Mouse (Mus musculus) midbrain, embryonic 14.5 days (tissue): ENCODE results near the gene 6430571L13Rik. TPM values are rescaled to one million over a fixed set of nuclear protein-coding genes. Genes with fewer than 3 reads are reported as not detected.

ENCODE experiments used
- ATAC-seq: fragments of 200-750 bp; cut with Nextera tagmentation; 2 replicates; pipeline ENCODE4 v1.8.0; 2017; ENCODE audit warnings: moderate number of reproducible peaks, moderate library complexity; ENCODE audit not compliant: low FRiP score, low TSS enrichment
- DNase-seq: peaks from one replicate; pipeline ENCODE4 v3.0.0-alpha.2; 2015
- H3K27ac ChIP-seq: fragments of 300-500 bp; sonication (generic); replicated peaks from 2 replicates; pipeline ENCODE4 v1.5.1; 2014; ENCODE audit warnings: mild to moderate bottlenecking, low read depth, low read length, moderate library complexity
- H3K27me3 ChIP-seq: fragments of 300-500 bp; sonication (generic); 2 replicates; pipeline ENCODE4 v1.6.1; 2014; ENCODE audit warnings: low read length, control low read depth, mixed read lengths; ENCODE audit not compliant: control insufficient read depth, insufficient read depth
- H3K36me3 ChIP-seq: fragments of 300-500 bp; sonication (generic); 2 replicates; pipeline ENCODE4 v1.6.1; 2014; ENCODE audit warnings: low read length, control low read depth; ENCODE audit not compliant: control insufficient read depth, insufficient read depth
- H3K4me1 ChIP-seq: fragments of 300-500 bp; sonication (generic); 2 replicates; pipeline ENCODE4 v1.6.1; 2014; ENCODE audit warnings: mild to moderate bottlenecking, antibody characterized with exemption, low read length, control low read depth; ENCODE audit not compliant: control insufficient read depth, insufficient read depth
- H3K4me2 ChIP-seq: fragments of 300-500 bp; sonication (generic); 2 replicates; pipeline ENCODE4 v1.6.1; 2014; ENCODE audit warnings: mild to moderate bottlenecking, low read length, moderate library complexity
- H3K4me3 ChIP-seq: fragments of 300-500 bp; sonication (generic); replicated peaks from 2 replicates; pipeline ENCODE4 v1.5.1; 2014; ENCODE audit warnings: low read depth, low read length
- H3K9ac ChIP-seq: fragments of 300-500 bp; sonication (generic); replicated peaks from 2 replicates; pipeline ENCODE4 v1.6.1; 2014; ENCODE audit warnings: mild to moderate bottlenecking, low read length, moderate library complexity
- H3K9me3 ChIP-seq: fragments of 300-500 bp; sonication (generic); 2 replicates; pipeline ENCODE4 v1.6.1; 2016; ENCODE audit warnings: low read length, control low read depth, mixed read lengths; ENCODE audit not compliant: control insufficient read depth
- WGBS: fragments of 180-500 bp; shearing (Covaris S2); extraction: QIAGEN DNeasy Blood & Tissue Kit; methylation state at CpG from one replicate; pipeline ENCODE4 v1.1.7; 2014; 5-methylcytosine and 5-hydroxymethylcytosine counted together
- polyA plus RNA-seq: library from polyadenylated mRNA; unstranded; fragments of >200 nt; fragmentation: Nextera tagmentation; extraction: Ambion mirVana; gene quantifications from 2 replicates; pipeline ENCODE4 v1.2.1, GENCODE M21; 2014

6430571L13Rik gene
- polyA plus RNA-seq, 1 experiment from 2014 or later, result 4.1 TPM

DNA sequence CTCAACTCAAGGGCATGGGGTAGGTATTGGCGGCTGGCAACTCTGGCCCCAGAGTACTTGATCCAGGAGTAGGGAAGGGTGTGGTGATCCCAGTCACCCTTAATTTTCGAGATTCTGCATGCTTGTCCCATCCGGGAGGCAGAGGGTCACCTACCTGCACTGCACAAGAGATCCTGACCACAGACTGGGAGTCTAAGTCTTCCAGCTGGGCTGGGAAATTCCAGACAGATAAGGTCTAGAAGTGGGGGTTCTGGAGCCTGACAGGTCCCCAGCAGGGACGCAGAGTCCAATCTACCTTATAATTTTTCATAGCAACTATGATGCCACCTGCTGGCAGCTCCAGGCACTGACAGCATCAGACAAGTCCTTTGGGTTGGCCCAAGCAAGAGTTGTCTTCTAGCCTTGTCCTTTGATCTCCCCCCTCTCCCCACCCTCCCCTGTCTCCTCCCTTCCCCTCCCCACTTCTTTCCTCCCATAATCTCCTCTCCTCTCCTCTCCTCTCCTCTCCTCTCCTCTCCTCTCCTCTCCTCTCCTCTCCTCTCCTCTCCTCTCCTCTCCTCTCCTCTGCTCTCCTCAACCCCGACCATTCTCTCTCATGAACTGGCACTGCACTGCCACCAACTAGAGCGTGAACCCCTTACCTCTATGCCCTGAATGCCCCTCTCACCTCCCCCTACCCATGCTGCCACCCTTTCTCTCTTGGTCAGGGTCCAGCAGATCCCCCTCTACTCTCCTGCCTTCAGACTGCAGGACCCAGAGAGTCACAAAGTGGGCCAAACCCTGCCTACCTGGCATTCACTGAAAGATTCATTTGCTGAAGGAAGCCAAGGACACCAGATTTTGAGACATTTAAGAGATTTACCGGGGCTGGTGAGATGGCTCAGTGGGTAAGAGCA is 15.7 kb downstream of the 6430571L13Rik start:
- Histone ChIP-seq H3K27me3 (no peaks in the 10 kb centered on the region), H3K4me1 (no peaks in the 10 kb centered on the region), H3K27ac (no peak overlapping the region), H3K4me3 (no peak overlapping the region), H3K4me2 (no peak overlapping the region), H3K9ac (no peak overlapping the region), H3K9me3 (no peaks in the 10 kb centered on the region), H3K36me3 (no peaks in the 10 kb centered on the region)
- DNase-seq (peak; percentile 87), ATAC-seq (no peak)
- 53% methylated on average over 7 of the region's 7 CpGs for WGBS

- Histone ChIP-seq H3K4me2 (no peak overlapping the region), H3K27ac (no peak overlapping the region), H3K27me3 (no peaks in the 10 kb centered on the region), H3K4me1 (no peaks in the 10 kb centered on the region), H3K9me3 (no peaks in the 10 kb centered on the region), H3K9ac (no peak overlapping the region), H3K4me3 (no peak overlapping the region), H3K36me3 (no peaks in the 10 kb centered on the region)
- DNase-seq (peak; percentile 89), ATAC-seq (no peak)
- WGBS, result 18% methylated on average over 5 of the region's 5 CpGs
Measured at GRCm38 (mm10) chr9:107357651-107358050, 17.2 kb downstream of the 6430571L13Rik start.

DNA sequence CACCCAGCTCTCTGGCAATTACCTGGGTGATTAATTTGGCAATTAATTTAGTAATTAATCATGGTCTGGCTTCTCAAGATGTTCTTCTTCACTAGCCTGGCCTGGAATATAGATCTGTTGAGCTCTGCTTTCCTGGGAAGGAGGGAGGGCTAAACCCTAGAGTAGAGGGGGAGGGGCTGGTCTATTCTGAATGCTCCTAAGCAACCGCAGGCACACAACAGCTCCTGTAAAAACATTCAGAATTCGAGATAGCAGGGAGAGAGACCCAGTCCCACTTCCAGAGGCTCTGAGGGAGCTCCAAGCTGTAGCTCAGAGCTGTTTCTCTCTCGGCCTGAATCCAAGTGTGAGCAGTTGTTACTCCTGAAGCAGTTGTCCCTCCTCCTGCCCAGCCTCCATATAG is 20.6 kb downstream of the 6430571L13Rik start:
- H3K9me3 ChIP-seq, result no peaks in the 10 kb centered on the region
- no peaks in the 10 kb centered on the region for H3K27me3 ChIP-seq
- no peak overlapping the region for H3K9ac ChIP-seq
- no peak for ATAC-seq
- DNase-seq, result peak; percentile 64
- no peak overlapping the region for H3K4me3 ChIP-seq
- H3K4me1 ChIP-seq, result no peaks in the 10 kb centered on the region
- H3K27ac ChIP-seq, result no peak overlapping the region
- no peaks in the 10 kb centered on the region for H3K36me3 ChIP-seq
- H3K4me2 ChIP-seq, result no peak overlapping the region
- 11% methylated on average over 3 of the region's 3 CpGs for WGBS

DNA sequence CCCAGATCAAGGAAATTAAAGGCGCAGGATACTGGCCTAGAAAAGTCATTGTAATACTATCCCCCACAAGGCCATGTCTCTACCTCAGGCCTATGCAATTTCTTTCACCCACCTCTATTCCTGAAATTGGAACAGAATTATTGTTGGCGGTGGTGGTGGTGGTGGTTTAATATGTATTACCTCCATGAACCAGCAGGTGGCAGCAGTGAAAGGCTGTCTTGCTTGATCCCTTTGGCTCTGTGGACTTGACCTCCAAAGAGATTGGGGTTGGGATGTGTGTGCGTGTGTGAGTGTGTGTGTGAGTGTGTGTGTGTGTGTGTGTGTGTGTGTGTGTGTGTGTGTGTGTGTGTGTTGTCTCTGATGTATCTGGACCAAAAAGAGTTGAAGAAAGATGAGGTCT is 26.2 kb downstream of the 6430571L13Rik start:
- no peaks in the 10 kb centered on the region for H3K27me3 ChIP-seq
- no peaks in the 10 kb centered on the region for H3K9me3 ChIP-seq
- H3K4me3 ChIP-seq, result no peak overlapping the region
- WGBS, result 3% methylated on average over 3 of the region's 3 CpGs
- no peak; the same call in 1 of the 2 replicates for ATAC-seq
- H3K27ac ChIP-seq, result no peak overlapping the region
- H3K36me3 ChIP-seq, result no peaks in the 10 kb centered on the region
- no peak overlapping the region for H3K9ac ChIP-seq
- no peak overlapping the region for H3K4me2 ChIP-seq
- DNase-seq, result peak; percentile 87
- peaks cover 13% of the 10 kb centered on the region; the same call in 1 of the 2 replicates for H3K4me1 ChIP-seq

GRCm38 (mm10) chr9:107368302-107368701 is 27.9 kb downstream of the 6430571L13Rik start:
- ATAC-seq (no peak), DNase-seq (no peak)
- Histone ChIP-seq H3K36me3 (no peaks in the 10 kb centered on the region), H3K4me2 (no peak overlapping the region), H3K4me1 (peaks cover 13% of the 10 kb centered on the region; the same call in 1 of the 2 replicates), H3K27me3 (no peaks in the 10 kb centered on the region), H3K9me3 (no peaks in the 10 kb centered on the region), H3K4me3 (no peak overlapping the region), H3K27ac (no peak overlapping the region), H3K9ac (no peak overlapping the region)
- WGBS, result 93% methylated on average over 1 of the region's 1 CpGs

GRCm38 (mm10) chr9:107369270-107370105 is 29.1 kb downstream of the 6430571L13Rik start:
- Histone ChIP-seq H3K9me3 (no peaks in the 10 kb centered on the region), H3K4me1 (peaks cover 13% of the 10 kb centered on the region; the same call in 1 of the 2 replicates), H3K27me3 (no peaks in the 10 kb centered on the region), H3K4me2 (no peak overlapping the region), H3K36me3 (no peaks in the 10 kb centered on the region), H3K9ac (no peak overlapping the region), H3K4me3 (no peak overlapping the region), H3K27ac (peak overlapping the region; percentile 66)
- WGBS, result 25% methylated on average over 10 of the region's 10 CpGs
- peak; percentile 71 for DNase-seq
- ATAC-seq, result peak; percentile 41; the same call in 1 of the 2 replicates

DNA sequence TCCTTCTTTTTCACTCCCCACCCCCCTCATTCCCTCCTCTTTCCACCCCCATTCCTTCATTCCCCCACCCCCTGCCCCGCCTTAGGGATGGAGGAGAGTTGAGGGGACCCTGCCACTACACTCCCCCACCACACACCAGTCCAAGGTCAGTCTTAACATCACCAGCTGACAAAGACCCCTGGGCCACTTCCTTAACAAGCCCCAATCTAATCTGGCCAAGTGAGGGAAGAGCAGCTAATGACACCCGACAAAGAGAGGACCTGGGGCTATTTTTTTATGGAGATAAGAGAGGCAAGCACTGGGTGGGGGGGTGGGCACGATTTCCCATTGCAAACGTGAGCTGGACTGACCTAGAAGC is 29.7 kb downstream of the 6430571L13Rik start:
- Histone ChIP-seq H3K4me1 (peaks cover 13% of the 10 kb centered on the region; the same call in 1 of the 2 replicates), H3K4me3 (no peak overlapping the region), H3K4me2 (no peak overlapping the region), H3K36me3 (no peaks in the 10 kb centered on the region), H3K27ac (peak overlapping the region; percentile 66), H3K9me3 (no peaks in the 10 kb centered on the region), H3K9ac (no peak overlapping the region), H3K27me3 (no peaks in the 10 kb centered on the region)
- 8% methylated on average over 4 of the region's 4 CpGs for WGBS
- no peak for DNase-seq
- peak; percentile 46; the same call in 1 of the 2 replicates for ATAC-seq

GRCm38 (mm10) chr9:107372441-107372840 is 32.0 kb downstream of the 6430571L13Rik start:
- Histone ChIP-seq H3K4me2 (no peak overlapping the region), H3K36me3 (no peaks in the 10 kb centered on the region), H3K9me3 (no peaks in the 10 kb centered on the region), H3K4me3 (no peak overlapping the region), H3K9ac (no peak overlapping the region), H3K27me3 (peaks cover 3% of the 10 kb centered on the region; the same call in 1 of the 2 replicates), H3K4me1 (peaks cover 15% of the 10 kb centered on the region; the same call in 1 of the 2 replicates), H3K27ac (no peak overlapping the region)
- DNase-seq (no peak), ATAC-seq (no peak)
- 66% methylated on average over 4 of the region's 4 CpGs for WGBS
